Mouse (Mus musculus): ENCODE results near the gene 1700080E11Rik. TPM values are rescaled to one million over a fixed set of nuclear protein-coding genes. Genes with fewer than 3 reads are reported as not detected.

Gene 1700080E11Rik
- total and polyA plus RNA-seq, 3 experiments: not detected

DNA sequence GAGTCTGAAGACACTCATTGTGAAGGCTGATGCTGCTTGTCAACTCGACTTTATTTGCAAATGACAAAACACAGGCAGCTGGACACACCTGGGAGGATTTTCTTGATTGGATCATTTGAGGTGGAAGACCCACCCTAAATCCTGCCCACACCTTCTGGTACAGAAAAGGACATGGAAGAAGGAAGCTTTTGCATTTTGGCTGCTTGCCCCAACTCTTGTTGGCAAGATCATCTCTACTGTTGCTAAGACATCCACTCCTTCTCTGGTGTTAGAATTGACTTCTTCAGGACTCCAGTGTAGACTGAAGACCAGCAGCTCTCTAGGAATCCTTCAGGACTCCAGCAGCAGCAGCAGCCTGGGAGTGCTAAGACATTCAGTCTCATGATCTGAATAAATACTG lies 43.0 kb downstream of the 1700080E11Rik start:
- Histone ChIP-seq H3K27me3 (ENCODE audit: control insufficient read depth in 1 of 2, insufficient read depth in 2 of 2, low read length in 2 of 2) (no peaks in the 10 kb centered on the region), H3K27ac (ENCODE audit: control insufficient read depth, low read depth, low read length) (no peak overlapping the region), H3K9me3 (replicated peaks; ENCODE audit: insufficient read depth, low read length) (no peaks in the 10 kb centered on the region), H3K9ac (ENCODE audit: control insufficient read depth, low read depth, low read length, poor library complexity, severe bottlenecking) (no peak overlapping the region), H3K4me1 (ENCODE audit: control insufficient read depth in 1 of 2, insufficient read depth in 2 of 2, low read length in 2 of 2) (no peaks in the 10 kb centered on the region), H3K4me3 (ENCODE audit: control insufficient read depth in 1 of 2, insufficient read depth in 1 of 2, low read depth in 2 of 2, low read length in 2 of 2) (no peak overlapping the region), H3K36me3 (ENCODE audit: control insufficient read depth in 1 of 2, insufficient read depth in 2 of 2, low read length in 2 of 2) (no peaks in the 10 kb centered on the region), H3K79me2 (ENCODE audit: control insufficient read depth, insufficient read depth, low read length, poor library complexity) (no peaks in the 10 kb centered on the region)
- TF ChIP-seq NRF1 (IDR thresholded peaks at IDR 0.05; ENCODE audit: insufficient read depth, low read depth, low read length, poor library complexity, severe bottlenecking): no peak
- no peak for TF ChIP-seq HCFC1 (IDR thresholded peaks at IDR 0.05; ENCODE audit: low read depth, low read length)
- TF ChIP-seq MXI1 (IDR thresholded peaks at IDR 0.05; ENCODE audit: low read depth, low read length): no peak
- no peak for TF ChIP-seq RCOR1 (IDR thresholded peaks at IDR 0.05; ENCODE audit: low read depth, low read length)
- no peak for TF ChIP-seq GATA1 (IDR thresholded peaks at IDR 0.05; ENCODE audit: low read depth, low read length)
- TF ChIP-seq MAFK (IDR thresholded peaks at IDR 0.05; ENCODE audit: borderline replicate concordance, low read depth, low read length): no peak
- no peak for DNase-seq (ENCODE audit: low read depth, low spot score)

DNA sequence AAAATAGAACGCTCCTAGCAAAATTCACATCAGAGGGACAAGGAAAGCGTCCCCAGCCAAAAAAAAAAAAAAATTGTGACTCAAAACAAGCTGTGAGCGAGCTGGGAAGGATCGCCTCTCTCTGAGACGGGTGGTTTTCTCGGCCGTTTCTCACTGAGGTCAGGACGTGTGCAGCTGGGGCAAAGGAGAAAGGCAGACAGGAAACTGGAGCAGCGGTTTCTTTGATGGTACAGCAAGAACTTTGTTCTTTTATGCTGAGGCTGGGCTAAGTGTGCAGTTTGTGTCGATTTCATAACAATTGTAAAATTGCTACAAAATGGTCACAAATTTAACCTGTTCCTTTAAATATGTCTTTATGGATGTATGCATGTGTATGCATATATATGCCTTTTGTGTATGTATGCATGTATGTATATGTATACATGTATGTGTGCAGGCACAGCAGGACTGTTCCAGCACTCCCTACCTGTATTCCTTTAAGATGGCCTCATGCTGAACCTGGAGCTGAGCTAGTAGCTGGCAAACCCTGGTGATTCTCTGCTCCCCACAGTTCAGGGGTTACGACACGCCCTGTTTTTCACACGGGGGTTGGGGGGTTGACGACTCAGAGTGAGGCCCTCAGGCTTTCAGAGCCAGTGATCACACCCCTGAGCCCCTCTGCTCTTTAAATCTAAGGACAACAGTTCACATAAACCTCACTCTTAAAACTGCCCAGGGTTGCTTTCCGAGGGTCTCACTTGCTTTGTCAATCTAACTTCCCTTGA lies 43.9 kb downstream of the 1700080E11Rik start:
- no peaks in the 10 kb centered on the region for H3K79me2 ChIP-seq (ENCODE audit: control insufficient read depth, insufficient read depth, low read length, poor library complexity)
- no peaks in the 10 kb centered on the region for H3K9me3 ChIP-seq (replicated peaks; ENCODE audit: insufficient read depth, low read length)
- no peak overlapping the region for H3K4me3 ChIP-seq (ENCODE audit: control insufficient read depth in 1 of 2, insufficient read depth in 1 of 2, low read depth in 2 of 2, low read length in 2 of 2)
- H3K4me1 ChIP-seq (ENCODE audit: control insufficient read depth in 1 of 2, insufficient read depth in 2 of 2, low read length in 2 of 2): no peaks in the 10 kb centered on the region
- H3K9ac ChIP-seq (ENCODE audit: control insufficient read depth, low read depth, low read length, poor library complexity, severe bottlenecking): no peak overlapping the region
- TF ChIP-seq USF1 (IDR thresholded peaks at IDR 0.05; ENCODE audit: low read depth, low read length): no peak
- no peak for DNase-seq (ENCODE audit: low read depth, low spot score)
- H3K27me3 ChIP-seq (ENCODE audit: control insufficient read depth in 1 of 2, insufficient read depth in 2 of 2, low read length in 2 of 2): no peaks in the 10 kb centered on the region
- no peaks in the 10 kb centered on the region for H3K36me3 ChIP-seq (ENCODE audit: control insufficient read depth in 1 of 2, insufficient read depth in 2 of 2, low read length in 2 of 2)
- H3K27ac ChIP-seq (ENCODE audit: control insufficient read depth, low read depth, low read length): no peak overlapping the region

Other genes with a start within 250 kb of the 1700080E11Rik start
- 187 and 209 TPM in 2 replicates for gene Mrpl3, start 91.9 kb downstream of the 1700080E11Rik start, total RNA-seq (2012; rRNA removed)
- 100 to 1,000 TPM in 1 of 2 experiments, not detected in 1; 177 TPM for gene Mrpl3, start 91.9 kb downstream of the 1700080E11Rik start, polyA plus RNA-seq (2012; ENCODE audit: insufficient read depth in 1 of 2, insufficient read length in 2 of 2, low read depth in 1 of 2, low replicate concordance in 2 of 2, missing spikeins in 1 of 2)
- gene Nudt16, start 13.3 kb downstream of the 1700080E11Rik start, total RNA-seq (2012; rRNA removed): 3.4 and 4.1 TPM in 2 replicates
- 1 to 10 TPM in 1 of 2 experiments, not detected in 1; 8.2 TPM for gene Nudt16, start 13.3 kb downstream of the 1700080E11Rik start, polyA plus RNA-seq (2012; ENCODE audit: insufficient read depth in 1 of 2, insufficient read length in 2 of 2, low read depth in 1 of 2, low replicate concordance in 2 of 2, missing spikeins in 1 of 2)

Data from MEL (cell line).